Mouse (Mus musculus): ENCODE measurements at regions not wholly inside any gene's neighbourhood (a gene's known extent, or its start where the extent isn't known, plus 50 kb on each side); places are given as distances from the start of the nearest gene placed in this dataset.

DNA sequence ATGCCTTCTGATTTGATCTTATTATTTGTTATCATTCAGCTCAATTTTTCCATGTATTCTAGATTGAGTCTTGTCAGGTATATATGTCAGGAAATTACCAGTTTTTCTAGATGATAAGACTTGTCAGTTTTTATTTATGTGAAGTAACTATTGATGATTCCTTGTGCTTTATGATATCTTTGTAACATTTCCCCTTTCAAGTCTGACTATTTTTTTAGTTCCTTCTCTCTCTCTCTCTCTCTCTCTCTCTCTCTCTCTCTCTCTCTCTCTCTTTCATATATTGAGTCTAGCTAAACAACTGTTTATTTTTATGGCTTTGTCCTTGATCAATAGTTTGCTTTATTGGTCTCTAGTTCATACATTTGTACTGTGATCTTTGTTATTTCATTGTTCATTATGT, 199.7 kb upstream of the Sema3a start:
- in situ Hi-C loops (cut with MboI, MseI) = no loop called here

DNA sequence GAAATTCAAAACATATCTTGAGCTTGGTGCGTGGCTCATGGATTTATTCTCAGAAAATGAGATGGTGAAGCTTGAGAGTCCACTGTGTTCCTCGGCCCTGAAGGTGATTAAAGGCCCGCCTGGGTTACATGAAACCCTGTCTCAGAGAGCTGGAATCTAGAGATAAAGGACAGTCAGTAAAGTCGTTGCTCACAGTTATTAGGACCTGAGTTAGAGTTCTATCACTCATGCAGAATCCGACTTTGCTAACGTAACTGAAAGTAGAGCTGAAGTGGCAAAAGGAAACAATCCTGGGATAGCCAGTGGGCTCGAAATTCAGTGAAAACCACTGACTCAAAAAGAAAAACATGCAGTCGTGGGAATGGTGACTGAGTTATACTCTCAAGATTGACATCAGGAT, 198.9 kb upstream of the Sema3a start:
- in situ Hi-C loops (cut with MboI, MseI) = no loop called here

DNA sequence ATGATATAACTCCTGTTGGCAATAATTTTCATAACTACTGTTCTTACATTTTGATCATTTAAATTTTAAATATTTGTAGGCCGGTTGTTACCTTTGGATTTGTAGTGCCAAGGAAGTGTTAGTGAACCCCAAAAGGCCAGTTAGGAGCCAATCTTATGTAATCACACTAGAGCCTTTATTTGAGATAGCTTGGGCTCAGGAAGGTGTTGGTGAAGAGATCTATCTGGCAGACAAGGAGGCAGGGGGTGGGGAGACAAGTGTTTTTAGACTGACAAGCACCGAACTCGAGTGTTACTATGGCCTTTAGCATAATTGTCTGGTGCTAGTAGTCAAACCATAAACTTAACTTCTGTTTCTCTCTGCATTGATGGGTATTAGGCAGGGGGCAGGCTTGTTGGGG, 198.0 kb upstream of the Sema3a start:
- in situ Hi-C loops (cut with MboI, MseI) = no loop called here

DNA sequence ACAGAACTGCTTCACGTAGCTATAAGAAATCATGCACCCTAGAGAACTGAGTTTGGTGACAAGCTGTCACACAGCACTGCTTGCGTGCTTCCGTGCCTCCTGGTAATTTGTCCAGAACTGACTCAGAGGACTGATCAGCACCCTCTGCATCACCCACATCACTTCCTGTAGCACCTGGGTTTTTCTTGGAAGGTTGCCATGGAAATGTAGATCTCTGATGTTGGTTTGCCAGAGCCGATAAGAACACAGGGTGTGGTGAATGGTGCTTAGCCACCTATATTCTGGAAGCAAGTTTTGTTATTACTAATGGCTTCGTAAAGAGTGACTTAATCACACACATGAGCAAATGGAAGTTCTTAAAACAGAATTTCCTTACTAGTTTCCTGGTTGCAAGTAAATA, 188.2 kb upstream of the Sema3a start:
- in situ Hi-C loops (cut with MboI, MseI) = no loop called here

DNA sequence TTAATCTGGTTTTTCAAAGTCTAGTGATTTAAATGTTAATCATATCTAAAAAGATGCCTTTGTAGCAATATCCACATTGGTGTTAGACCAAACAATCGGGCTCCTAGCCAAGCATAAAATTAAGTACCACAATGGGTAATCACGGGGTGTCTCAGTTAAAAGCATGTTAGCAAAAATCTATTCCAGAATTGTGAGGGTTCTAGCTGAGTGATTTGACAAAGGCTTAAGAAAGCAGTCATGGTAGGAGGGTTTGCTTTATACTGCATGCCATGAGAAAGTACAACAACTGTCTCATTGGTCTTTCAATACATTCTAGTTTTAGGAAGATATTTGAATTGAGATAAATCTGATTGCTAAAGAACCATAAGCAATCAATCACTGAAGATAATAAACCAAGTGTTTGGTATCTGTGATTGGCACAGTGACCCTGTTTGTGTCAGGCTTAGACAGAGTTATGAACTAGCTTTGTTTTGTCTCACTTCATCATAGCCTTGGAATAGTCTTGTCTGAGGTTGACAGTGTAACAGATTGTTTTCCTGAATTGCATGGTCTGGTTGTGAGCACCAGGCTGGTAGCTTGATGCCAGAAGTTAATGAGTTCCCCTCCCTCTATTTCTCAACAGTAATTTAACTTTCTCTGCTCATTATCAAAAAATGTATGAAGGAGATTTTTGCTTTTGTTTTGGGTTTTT, 186.9 kb upstream of the Sema3a start:
- in situ Hi-C loops (cut with MboI, MseI) = no loop called here

DNA sequence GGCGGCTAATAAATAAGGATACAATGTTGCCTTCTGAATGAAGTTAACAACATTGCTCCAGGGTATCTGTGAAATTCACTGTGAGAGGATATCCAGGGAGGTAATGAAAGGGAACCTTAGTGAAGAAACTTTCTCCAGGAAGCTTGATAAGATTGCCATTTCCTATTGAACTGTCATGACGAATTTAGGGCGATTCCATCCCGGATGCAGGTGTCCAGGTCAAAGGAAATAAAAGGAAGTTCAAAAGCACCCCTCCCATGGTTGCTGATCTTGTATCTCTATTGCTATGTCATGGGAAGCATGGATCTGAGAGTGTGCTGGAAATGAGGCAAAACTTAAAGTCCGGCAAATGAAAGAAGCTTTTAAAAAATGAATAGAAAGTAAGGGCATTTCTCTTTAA, 180.7 kb upstream of the Sema3a start:
- in situ Hi-C loops (cut with MboI, MseI) = no loop called here

DNA sequence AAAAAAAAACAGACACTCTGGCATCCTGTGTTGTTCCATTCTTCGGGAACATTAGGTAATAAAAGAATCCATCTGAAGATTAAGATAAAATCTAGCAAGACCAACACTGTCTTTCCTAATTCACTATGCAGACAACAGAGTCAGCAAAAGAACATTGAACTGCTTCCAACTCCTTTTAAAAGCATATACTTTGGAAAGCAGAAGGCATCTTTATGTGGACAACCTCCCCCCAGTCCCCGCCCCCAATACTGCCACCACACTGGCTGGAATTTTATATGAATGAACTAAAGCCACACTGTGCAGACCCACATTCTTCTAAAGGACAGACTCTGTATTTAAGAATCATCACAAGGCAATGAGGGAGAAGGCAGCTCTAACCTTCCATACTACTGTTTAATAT, 176.7 kb upstream of the Sema3a start:
- in situ Hi-C loops (cut with MboI, MseI) = no loop called here

DNA sequence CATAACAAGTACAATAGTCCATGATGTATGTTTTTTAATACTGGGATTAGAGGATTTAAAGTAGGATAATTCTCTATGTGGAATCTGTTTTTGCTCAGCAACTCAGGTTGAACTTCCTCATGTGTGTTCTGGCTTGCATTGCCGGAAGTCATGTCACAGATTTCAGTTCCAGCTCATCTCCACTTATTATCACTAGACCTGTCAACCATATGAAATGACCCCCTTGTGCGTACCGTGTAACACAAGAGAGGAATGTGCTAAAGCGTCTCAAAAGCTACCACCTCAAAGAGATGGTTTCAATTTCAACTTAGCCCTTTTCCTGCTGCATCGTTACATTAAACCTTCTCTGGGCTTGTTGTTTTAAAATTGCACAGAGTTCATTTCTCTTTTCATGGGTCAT, 154.2 kb upstream of the Sema3a start:
- in situ Hi-C loops (cut with MboI, MseI) = no loop called here

DNA sequence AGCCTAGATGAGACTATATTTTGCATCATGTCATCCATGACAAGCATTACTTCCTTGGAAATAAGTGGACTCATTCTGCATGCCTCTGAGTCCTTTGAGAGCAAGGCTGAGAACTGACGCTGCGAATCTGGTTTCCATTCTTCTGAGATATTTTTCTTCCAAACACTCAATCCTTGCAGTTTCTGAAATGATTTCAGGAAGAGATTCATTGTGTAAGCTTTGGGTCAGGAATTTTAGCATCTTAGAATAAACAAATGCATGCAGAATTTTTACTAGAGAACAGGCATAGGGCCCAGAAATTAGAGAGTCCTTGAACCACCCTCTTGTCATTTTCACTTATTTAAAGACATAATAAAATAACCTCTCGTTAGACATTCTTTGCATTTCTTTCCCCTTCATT, 151.5 kb upstream of the Sema3a start:
- in situ Hi-C loops (cut with MboI, MseI) = no loop called here

DNA sequence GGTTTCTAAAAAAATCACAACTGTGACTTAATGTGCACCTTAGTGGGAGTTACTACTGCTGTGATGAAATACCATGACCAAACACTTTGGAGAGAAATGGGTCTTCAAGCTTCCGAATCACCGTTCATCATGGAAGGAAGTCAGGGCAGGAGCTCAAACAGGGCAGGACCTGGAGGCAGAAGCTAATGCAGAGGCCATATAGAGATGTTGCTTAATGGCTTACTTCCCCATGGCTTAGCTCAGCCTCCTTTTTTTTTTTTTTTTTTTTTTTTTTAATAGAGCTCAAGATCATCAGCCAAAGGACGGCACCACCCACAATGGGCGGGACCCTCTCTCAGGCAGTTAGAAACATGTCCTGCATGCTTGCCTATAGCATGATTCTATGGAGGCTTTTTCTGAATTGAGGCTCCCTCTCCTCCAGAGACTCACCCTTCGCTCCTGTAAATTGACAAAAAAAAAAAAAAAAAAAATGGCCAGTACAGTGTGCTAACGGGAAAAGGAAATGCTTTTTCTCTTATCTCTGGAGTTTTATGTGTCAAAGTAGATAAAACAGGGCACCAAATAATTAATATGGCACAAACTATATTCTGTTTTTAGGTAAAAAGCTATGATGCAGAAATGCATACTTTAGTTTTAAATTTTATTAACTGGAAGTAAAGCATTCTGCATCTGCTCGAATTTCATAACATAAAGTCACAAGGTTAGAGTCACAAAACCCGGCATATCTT, 149.0 kb upstream of the Sema3a start:
- in situ Hi-C loops (cut with MboI, MseI) = no loop called here

DNA sequence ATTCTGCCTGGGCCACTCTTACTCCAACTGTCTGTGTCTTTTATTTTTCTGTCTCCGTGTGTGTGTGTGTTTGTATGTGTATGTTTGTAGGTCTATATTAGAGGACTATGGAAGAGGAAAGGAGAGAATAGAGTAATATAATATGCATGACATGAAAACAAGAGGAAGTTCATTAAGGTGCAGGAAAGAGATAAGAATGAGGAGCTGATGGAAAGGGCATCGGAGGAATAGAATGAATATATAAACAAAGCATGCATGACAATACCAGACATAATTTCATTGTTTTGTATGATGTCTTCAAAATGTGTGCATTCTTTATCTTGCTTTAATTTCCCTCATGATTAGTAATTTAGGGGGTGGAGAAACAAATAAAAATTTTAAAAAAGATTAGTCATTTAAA, 147.3 kb upstream of the Sema3a start:
- in situ Hi-C loops (cut with MboI, MseI) = no loop called here

DNA sequence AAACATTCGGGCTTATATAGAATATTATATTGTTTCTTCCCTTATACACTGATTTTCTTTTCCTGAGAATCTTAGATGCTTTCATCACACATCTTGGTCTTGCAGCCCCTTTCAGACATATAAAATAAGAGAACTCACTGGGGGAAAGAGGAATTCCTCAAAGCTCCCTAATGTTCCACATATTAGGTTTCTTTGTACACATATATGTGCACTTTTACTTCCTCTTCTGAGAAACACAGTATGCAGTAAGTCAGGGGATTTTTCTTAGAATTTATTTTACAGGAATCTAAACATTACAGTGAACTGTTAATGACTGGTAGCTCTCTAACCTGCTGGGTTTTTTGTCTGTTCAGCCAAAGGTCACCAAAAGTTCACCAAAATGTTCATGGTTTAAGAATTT, 131.4 kb upstream of the Sema3a start:
- in situ Hi-C loops (cut with MboI, MseI) = no loop called here

DNA sequence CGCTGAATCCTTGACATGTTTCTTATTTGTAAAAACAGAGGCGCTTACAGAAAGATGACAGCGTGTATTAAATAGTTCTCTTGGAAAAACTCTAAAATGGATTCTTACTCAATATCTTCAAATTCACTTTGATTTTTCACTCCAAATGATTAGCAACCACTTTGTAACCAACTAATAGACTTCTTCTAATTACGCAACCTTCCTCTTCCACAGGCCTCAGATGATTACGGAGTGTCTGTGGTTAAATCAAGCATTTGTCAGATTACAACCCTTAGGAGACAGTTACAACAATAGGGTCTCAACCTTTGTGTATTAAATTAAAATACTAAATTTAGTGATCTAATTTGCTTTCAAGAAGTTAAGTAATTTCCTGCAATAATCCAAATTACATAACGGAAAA, 127.8 kb upstream of the Sema3a start:
- in situ Hi-C loops (cut with MboI, MseI) = no loop called here

DNA sequence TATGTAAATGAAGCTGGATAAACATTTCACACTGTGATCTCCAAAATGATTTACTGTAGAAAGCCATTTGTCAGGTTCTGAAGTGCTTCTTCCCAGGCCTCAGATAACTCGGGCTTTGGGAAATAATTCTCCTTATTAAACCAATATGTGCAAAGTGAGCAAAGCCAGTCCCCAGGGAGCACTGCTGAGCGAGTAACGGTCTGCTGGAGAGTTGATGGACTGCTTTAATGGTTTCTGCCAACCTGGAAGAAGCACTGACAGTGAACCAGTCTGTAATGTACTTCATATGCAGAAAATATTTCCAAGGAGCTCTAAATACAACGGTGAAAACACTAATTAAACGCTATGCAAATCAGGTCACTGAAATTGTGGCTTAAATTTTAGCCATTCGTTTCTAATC, 118.1 kb upstream of the Sema3a start:
- in situ Hi-C loops (cut with MboI, MseI) = no loop called here

DNA sequence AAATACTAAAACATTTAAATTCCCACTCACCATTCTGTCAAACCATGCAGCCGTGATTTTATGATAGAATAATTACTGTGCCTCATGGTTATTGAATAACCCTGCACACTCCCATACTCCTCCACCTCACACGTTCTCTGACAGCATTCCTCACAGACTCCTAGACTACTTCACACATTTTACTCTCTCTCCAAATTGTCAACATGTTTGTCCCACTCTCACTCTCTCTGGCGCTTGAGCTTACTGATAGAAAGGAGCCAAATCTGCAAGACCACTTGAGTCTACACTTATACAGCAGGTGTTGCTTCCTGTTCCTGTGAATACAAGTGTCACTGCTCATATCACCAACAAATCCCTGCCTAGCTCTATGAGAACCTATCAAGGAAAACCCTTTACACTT, 102.9 kb upstream of the Sema3a start:
- in situ Hi-C loops (cut with MboI, MseI) = loop anchor here (5.0 kb wide), 1 partner anchor 35 kb away; no protein-coding TSS in a partner anchor

DNA sequence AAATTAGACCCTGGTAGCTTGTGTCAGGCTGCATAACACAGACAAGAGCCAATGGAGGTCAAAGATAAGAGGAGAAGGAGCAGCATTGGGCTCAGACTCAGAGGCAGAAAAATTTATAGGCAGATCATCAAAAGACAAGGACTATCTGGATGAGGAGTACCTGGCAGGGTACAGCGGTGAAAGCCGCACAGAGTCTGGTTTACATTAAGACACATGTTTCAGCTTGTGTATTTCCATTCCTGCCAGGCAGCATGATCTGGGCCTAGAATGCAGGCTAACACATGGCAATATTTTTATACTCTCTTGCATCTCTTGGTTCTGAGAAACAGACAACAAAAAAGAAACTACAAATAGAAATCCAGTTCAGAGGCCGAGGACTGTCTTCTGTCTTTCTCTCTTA, 91.9 kb upstream of the Sema3a start:
- in situ Hi-C loops (cut with MboI, MseI) = no loop called here

DNA sequence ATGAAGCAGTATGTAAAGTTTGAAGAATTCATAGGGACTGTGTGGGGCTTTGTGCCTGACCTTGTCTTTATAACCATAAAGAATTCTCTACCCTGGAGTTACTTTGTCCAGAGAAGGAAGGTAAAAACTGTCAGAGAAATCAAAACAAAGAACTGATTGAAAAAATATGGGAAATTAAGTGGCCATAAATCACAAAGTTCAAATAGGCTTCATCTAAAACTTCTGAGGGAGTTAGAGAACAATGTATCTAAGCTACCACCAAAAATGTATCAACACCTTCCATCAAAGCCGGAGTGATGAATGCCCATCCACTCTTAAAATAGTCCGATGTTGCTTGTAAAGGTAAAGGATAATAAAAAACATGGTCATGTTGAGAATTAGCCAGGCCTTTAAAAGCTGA, 89.1 kb upstream of the Sema3a start:
- in situ Hi-C loops (cut with MboI, MseI) = no loop called here

DNA sequence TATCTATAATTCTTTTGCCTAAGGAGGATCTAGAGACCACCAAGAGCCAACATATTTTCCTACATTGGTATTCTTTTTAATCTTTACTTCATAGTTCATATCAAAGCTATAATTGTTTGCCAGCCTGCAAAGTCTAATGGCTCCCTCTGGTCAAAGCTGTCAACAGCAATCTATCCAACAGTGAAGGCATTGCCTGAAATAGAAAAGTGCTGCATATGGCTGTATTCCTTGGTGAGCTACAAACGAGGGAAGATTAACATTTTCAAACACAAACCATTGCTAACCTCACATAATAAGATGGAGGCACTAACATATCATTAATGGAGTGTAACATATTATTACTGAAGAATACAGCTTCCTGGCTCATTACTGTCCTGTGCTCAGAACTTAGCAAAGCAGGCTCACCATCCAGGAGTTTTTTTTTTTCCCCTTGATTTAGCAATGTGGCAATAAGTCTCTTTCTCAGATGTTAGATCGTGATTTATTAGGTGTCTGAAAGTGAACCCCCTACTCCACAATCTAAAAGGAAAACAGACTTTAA, 66.3 kb upstream of the Sema3a start:
- in situ Hi-C loops (cut with MboI, MseI) = no loop called here

DNA sequence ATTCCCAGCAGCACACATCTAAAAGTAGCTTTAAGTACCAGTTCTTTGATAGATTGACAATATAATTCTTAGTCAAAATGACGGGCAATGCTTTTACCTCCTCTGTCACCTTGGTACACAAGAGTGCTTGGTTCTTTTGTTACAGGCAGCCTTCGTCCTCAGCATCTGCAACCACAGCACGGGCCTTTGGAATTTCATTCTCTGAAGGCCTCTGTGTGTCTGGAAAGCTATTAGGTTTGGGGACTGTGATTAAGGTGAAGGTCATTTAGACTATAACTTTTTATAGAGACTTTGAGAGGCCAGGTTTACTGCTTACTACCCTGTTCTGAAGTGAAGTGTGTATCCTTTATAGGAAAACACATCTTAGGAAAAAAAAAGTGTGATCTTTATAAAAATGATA, 58.3 kb upstream of the Sema3a start:
- in situ Hi-C loops (cut with MboI, MseI) = no loop called here

Measured in regulatory T cell (primary cell).